Mouse (Mus musculus) lung, postnatal 0 days (tissue): ENCODE data around the gene Dnttip2.

Source experiments
- CTCF ChIP-seq: IDR thresholded peaks from 2 replicates; pipeline ENCODE4 v1.5.1; 2016; ENCODE audit warnings: antibody characterized with exemption, mild to moderate bottlenecking
- EP300 ChIP-seq: IDR thresholded peaks from 2 replicates; pipeline ENCODE4 v1.6.1; 2016; ENCODE audit warnings: antibody characterized with exemption, mild to moderate bottlenecking, control low read depth

DNA sequence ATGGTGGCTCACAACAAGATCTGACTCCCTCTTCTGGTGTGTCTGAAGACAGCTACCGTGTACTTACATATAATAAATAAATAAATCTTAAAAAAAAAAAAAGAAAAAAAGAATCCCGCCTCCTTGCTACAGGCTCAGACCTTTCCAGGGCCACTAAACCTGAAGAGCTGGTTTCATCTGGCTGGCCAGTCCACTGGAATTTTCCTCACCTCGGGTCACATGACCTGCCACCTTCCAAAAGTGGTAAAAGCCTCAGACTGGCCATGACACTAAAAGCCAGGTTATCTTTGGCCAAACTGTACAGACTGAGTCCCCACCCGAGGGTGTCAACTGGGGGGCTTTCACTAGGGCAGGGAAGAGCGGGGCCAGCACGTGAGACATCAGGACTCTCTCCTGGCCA is 49.7 kb downstream of the Dnttip2 start:
- TF ChIP-seq CTCF (no peak), EP300 (no peak)
